Mouse (Mus musculus): ENCODE data around the gene Gm13272.
"Not testable (repeated sequence)": the region's sequence is repeated elsewhere in the genome, so short reads cannot be mapped to it uniquely, and the experiment has no call there.

DNA sequence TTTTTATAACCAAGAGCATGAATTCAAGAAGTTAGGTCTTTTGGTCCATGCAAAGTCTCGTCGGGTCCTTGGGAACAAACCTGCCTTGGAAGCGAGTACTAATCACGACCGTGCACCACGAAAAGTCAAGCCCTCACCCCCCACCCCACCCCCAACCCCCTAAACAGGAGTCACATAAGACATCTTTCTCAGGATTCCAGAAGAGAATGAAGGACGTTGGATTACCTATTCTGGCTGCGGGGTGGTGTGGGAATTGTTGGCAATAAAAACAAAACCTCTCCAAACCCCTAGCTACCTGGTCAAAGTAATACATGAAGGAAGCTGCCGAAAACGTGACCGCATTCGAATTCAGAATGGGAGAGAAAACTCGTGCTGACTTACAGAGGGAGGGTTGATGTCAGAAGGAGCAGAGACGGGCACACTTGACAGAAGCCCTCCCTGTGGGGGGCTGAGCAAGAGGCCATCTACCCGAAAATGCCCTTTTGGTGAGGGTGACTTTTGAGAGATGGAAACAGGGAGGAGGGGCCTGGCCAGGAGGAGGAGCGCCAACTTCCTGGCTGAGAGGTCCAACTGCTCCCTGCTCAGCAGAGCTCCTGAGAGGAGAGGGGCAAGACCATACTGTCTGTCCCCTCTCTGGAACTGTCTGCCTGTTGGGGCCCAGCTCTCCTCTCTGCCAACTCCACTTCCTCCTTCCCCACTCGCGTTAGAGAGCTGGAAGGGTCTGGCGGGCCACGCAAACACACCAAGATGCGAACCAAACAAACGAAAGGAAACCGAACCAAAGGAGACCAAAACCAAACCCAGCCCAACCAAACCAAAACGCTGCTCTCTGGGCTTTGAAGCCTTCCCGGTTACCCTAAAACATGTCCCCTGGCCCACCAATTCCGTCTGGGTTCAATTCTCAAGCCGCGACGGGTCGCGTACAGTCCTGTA is 22.8 kb upstream of the Gm13272 start:
- not testable (repeated sequence) for TF ChIP-seq CTCF (IDR thresholded peaks at IDR 0.05; ENCODE audit: insufficient read depth, low read length)
- TF ChIP-seq POLR2A (IDR thresholded peaks at IDR 0.05; ENCODE audit: borderline replicate concordance, extremely low read depth, low read depth, low read length) = peak; percentile 46; the same call in 1 of the 2 replicates
